Mouse (Mus musculus) kidney, adult 9 months (tissue): ENCODE measurements around the gene Ccdc85b.

Source experiments
- DNase-seq: peaks from one replicate; pipeline ENCODE4 v3.0.0; 2022

The Ccdc85b gene

GRCm38 (mm10) chr19:5480016-5480415 is 22.3 kb upstream of the Ccdc85b start:
- no peak for DNase-seq

- DNase-seq = no peak
Measured at GRCm38 (mm10) chr19:5477668-5478300, 20.1 kb upstream of the Ccdc85b start.

- DNase-seq = no peak
Measured at GRCm38 (mm10) chr19:5477004-5477667, 19.4 kb upstream of the Ccdc85b start.

GRCm38 (mm10) chr19:5475069-5475714 is 17.5 kb upstream of the Ccdc85b start:
- no peak for DNase-seq

- DNase-seq = no peak
Measured at GRCm38 (mm10) chr19:5474281-5475068, 16.8 kb upstream of the Ccdc85b start.

GRCm38 (mm10) chr19:5473720-5474119 is 16.0 kb upstream of the Ccdc85b start, which contains the start of gene Efemp2:
Gene Efemp2, plus strand, starts transcription at chr19:5473954.
- DNase-seq = peak; percentile 75

- no peak for DNase-seq
Measured at GRCm38 (mm10) chr19:5472857-5473256, 15.2 kb upstream of the Ccdc85b start.

GRCm38 (mm10) chr19:5471846-5472245 is 14.2 kb upstream of the Ccdc85b start:
- DNase-seq = no peak

- DNase-seq = no peak
Measured at GRCm38 (mm10) chr19:5468374-5468773, 10.7 kb upstream of the Ccdc85b start, which contains the start of gene Ctsw. Gene Ctsw, minus strand, starts transcription at chr19:5468507.

GRCm38 (mm10) chr19:5466916-5467500 is 9.3 kb upstream of the Ccdc85b start:
- no peak for DNase-seq

- DNase-seq = no peak
Measured at GRCm38 (mm10) chr19:5465037-5465436, 7.3 kb upstream of the Ccdc85b start.

GRCm38 (mm10) chr19:5463791-5464562 is 6.3 kb upstream of the Ccdc85b start:
- peak; percentile 57 for DNase-seq

GRCm38 (mm10) chr19:5463212-5463611 is 5.5 kb upstream of the Ccdc85b start:
- DNase-seq = no peak

GRCm38 (mm10) chr19:5461411-5461810 is 3.7 kb upstream of the Ccdc85b start:
- no peak for DNase-seq

- peak; percentile 91 for DNase-seq
Measured at GRCm38 (mm10) chr19:5460465-5460911, 2.8 kb upstream of the Ccdc85b start, which contains the start of gene Fibp. Gene Fibp, plus strand, starts transcription at chr19:5460615.

- no peak for DNase-seq
Measured at GRCm38 (mm10) chr19:5459896-5460295, 2.2 kb upstream of the Ccdc85b start.

GRCm38 (mm10) chr19:5459019-5459418 is 1.3 kb upstream of the Ccdc85b start:
- DNase-seq = no peak

- DNase-seq = peak; percentile 97
Measured at GRCm38 (mm10) chr19:5456922-5457745, 560 bp downstream of the Ccdc85b start.

GRCm38 (mm10) chr19:5456241-5456921 is 1.3 kb downstream of the Ccdc85b start:
- no peak for DNase-seq

- DNase-seq = no peak
Measured at GRCm38 (mm10) chr19:5455568-5455967, 2.1 kb downstream of the Ccdc85b start.
